Mouse (Mus musculus): Measurements from ENCODE around the gene Atxn10. TPM values are rescaled to one million over a fixed set of nuclear protein-coding genes. Genes with fewer than 3 reads are reported as not detected.

Gene Atxn10
- polyA plus RNA-seq, 1 experiment from 2014 or later, result 307 TPM

DNA sequence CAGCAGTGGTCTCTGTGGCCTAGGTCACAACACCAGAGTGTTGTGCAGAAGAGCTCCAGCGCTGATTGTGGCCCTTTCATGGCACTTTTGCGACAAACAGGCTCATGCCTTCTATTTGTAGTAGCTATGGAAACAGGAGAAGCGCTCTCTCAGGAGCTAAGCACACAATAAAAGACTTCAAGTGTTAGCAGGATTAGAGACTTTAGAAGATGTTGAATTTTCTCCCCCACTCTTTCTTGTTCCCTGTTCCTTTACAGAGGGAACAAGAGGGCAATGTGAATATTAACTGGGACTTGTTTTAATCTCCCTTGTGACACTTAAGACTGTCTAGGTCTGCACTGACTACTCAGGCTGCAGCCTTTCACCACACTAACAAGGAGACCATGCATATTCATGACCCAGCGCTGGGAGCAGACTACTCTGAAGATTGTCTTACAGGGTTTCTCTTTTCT is 122.6 kb downstream of the Atxn10 start:
- H3K36me3 ChIP-seq (ENCODE audit: insufficient read depth, low read length), result peaks cover 19% of the 10 kb centered on the region

DNA sequence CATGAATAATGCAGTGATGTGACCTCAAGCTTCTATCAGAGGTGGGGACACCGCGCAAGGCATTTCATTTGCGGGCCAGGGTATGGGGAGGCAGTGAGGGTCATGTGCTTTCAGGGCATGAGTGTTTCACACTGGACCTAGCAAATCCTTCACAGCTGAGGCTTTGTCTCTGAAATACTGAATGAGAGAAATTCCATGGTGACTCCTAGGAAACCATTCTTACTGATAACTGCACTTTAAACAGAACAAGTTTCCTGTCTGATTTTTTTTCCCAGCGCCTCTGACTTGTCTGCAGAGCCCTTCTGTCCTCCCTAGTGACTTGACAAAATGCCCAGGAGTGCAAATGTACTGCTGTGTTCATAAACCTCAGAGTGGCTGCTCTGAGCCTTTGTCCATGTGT is 125.5 kb downstream of the Atxn10 start:
- Histone ChIP-seq H3K27ac (ENCODE audit: low read length) (no peak overlapping the region), H3K4me2 (replicated peaks; ENCODE audit: low read depth, low read length) (no peak overlapping the region), H3K36me3 (ENCODE audit: insufficient read depth, low read length) (peaks cover 25% of the 10 kb centered on the region), H3K27me3 (ENCODE audit: insufficient read depth, low read length) (no peaks in the 10 kb centered on the region), H3K4me1 (ENCODE audit: insufficient read depth, low read length) (0 out of 2 replicates have a peak, but pooled peaks cover 1% of the 10 kb centered on the region), H3K9me3 (ENCODE audit: low read length) (no peaks in the 10 kb centered on the region), H3K9ac (replicated peaks; ENCODE audit: low read length) (no peak overlapping the region), H3K4me3 (ENCODE audit: low read length) (no peak overlapping the region)
- 86% methylated on average over 4 of the region's 4 CpGs for WGBS
- ATAC-seq (ENCODE audit: low FRiP score, low TSS enrichment), result no peak

More for the DNA sequence above, 122.6 kb downstream of the Atxn10 start:
- Histone ChIP-seq H3K4me2 (replicated peaks; ENCODE audit: low read depth, low read length) (no peak overlapping the region), H3K27me3 (ENCODE audit: insufficient read depth, low read length) (no peaks in the 10 kb centered on the region), H3K4me3 (ENCODE audit: low read length) (no peak overlapping the region), H3K9me3 (ENCODE audit: low read length) (no peaks in the 10 kb centered on the region), H3K27ac (ENCODE audit: low read length) (no peak overlapping the region), H3K9ac (replicated peaks; ENCODE audit: low read length) (no peak overlapping the region), H3K4me1 (ENCODE audit: insufficient read depth, low read length) (0 out of 2 replicates have a peak, but pooled peaks cover 4% of the 10 kb centered on the region)
- WGBS, result 62% methylated on average over 4 of the region's 4 CpGs
- ATAC-seq (ENCODE audit: low FRiP score, low TSS enrichment), result no peak

DNA sequence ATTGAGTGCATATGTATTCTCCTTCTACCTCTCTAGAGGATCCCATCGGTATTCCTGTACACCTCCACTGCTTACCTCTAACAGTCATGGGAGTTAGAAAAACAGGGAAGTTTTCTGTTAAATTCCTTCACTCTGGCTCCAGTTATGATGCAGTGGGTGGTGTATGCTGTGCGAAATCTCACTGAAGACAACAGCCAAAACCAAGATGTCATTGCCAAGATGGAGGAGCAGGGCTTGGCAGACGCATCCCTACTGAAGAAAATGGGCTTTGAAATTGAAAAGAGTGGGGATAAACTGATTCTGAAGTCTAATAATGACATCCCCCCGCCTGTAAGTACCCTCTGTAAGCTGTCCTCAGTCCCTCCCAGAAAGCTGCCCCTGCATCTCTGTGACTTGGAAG is 126.1 kb downstream of the Atxn10 start:
- 94% methylated on average over 4 of the region's 4 CpGs for WGBS
- Histone ChIP-seq H3K4me1 (ENCODE audit: insufficient read depth, low read length) (no peaks in the 10 kb centered on the region), H3K4me3 (ENCODE audit: low read length) (no peak overlapping the region), H3K36me3 (ENCODE audit: insufficient read depth, low read length) (peaks cover 25% of the 10 kb centered on the region), H3K9ac (replicated peaks; ENCODE audit: low read length) (no peak overlapping the region), H3K27me3 (ENCODE audit: insufficient read depth, low read length) (no peaks in the 10 kb centered on the region), H3K4me2 (replicated peaks; ENCODE audit: low read depth, low read length) (no peak overlapping the region), H3K9me3 (ENCODE audit: low read length) (no peaks in the 10 kb centered on the region), H3K27ac (ENCODE audit: low read length) (no peak overlapping the region)
- ATAC-seq (ENCODE audit: low FRiP score, low TSS enrichment), result no peak

DNA sequence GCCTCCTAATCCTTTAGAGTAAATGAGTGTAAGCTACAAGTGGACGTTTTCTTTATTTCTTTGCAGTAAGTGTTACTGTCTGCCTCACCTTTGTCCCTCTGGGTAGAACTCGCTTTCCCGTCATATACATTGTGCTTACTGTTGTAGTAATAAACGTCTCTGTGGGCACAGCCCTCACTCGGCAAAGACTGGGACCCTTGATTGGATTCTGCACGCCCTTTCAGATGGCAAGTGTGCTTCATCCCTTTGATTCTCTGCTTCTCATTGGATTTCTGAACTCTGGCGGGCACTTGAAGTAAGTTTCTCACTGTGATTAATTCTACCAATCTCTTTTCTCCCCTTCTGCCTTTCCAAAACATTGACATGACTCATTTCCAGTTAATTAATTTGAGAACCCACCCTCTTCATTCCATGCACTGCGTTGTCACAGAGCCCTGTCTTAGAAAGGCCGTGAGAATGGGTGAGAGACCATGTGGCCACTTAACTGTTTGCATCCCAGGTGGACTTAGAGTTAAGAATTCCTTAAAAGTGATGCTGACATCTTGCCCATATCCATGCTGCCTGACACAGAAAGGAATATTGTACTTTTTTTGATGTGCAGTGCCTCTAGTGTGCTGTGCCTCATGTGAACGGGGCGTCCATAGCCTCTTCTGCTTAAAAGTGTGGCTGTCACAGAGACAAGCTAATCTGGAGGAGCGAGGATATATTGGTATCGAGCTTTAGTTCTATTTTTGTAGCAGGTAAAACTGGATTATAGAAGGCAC is 127.2 kb downstream of the Atxn10 start:
- Histone ChIP-seq H3K27ac (ENCODE audit: low read length) (no peak overlapping the region), H3K27me3 (ENCODE audit: insufficient read depth, low read length) (no peaks in the 10 kb centered on the region), H3K9me3 (ENCODE audit: low read length) (no peaks in the 10 kb centered on the region), H3K36me3 (ENCODE audit: insufficient read depth, low read length) (peaks cover 26% of the 10 kb centered on the region), H3K9ac (replicated peaks; ENCODE audit: low read length) (no peak overlapping the region), H3K4me1 (ENCODE audit: insufficient read depth, low read length) (no peaks in the 10 kb centered on the region), H3K4me2 (replicated peaks; ENCODE audit: low read depth, low read length) (no peak overlapping the region), H3K4me3 (ENCODE audit: low read length) (no peak overlapping the region)
- ATAC-seq (ENCODE audit: low FRiP score, low TSS enrichment), result no peak
- WGBS, result 70% methylated on average over 13 of the region's 13 CpGs

DNA sequence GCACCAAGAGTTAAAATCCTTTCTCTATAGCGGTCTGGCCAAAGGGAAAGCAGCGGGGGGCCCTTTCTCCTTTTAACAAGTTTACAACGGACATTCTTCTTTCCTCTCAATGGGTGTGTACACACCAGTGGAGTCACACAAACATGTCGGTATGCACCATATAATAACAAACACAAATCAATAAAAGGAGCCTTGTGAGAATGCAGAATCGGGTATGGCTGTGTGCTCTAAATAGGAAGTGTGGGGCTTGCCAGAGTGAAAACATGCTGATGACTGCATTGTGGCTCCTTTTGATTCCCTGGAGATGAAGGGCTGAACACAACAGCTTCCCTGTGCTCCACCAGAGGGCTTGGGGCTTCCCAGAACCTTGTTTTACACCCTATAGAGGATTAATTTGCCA is 128.1 kb downstream of the Atxn10 start:
- ATAC-seq (ENCODE audit: low FRiP score, low TSS enrichment), result no peak
- H3K9ac ChIP-seq (replicated peaks; ENCODE audit: low read length), result no peak overlapping the region
- H3K27ac ChIP-seq (ENCODE audit: low read length), result no peak overlapping the region
- H3K27me3 ChIP-seq (ENCODE audit: insufficient read depth, low read length), result no peaks in the 10 kb centered on the region
- peaks cover 31% of the 10 kb centered on the region for H3K36me3 ChIP-seq (ENCODE audit: insufficient read depth, low read length)
- H3K9me3 ChIP-seq (ENCODE audit: low read length), result no peaks in the 10 kb centered on the region
- 26% methylated on average over 5 of the region's 5 CpGs for WGBS
- H3K4me3 ChIP-seq (ENCODE audit: low read length), result no peak overlapping the region
- peaks cover 7% of the 10 kb centered on the region; the same call in 1 of the 2 replicates for H3K4me1 ChIP-seq (ENCODE audit: insufficient read depth, low read length)
- no peak overlapping the region for H3K4me2 ChIP-seq (replicated peaks; ENCODE audit: low read depth, low read length)

DNA sequence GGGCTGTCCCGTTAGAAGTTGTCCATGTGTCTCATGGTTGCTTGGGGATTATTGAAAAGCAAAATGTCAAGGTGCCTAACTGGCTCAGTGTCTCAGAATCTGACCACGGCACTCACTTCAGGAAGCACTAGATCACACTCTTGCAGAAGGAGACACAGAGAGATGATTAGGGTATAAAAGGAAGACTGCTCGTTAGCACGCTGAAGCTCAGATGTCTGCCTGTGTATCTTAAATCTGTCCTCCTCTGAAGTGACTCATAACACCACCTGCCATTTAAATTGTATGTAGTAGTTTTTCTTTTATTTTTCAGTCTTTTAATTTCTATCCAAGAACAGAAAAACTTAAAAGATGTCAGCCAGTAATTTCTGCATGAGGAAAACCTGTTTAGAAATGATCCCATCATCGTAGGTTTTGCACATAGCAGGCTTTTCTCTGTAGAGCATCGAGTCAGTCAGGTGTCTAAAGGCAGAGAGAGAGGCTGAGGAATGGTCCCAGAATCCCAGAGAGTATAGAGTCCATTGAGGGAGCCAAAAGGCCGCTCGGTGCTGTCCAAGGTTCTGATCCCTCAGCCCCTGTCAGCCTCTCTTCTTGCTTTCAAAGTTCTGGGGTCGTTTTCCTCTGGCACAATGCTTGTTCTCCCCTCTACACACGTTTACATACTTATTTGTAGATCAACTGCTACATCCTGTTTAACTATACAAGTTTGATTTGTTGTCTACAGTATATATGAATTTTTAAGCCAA is 128.9 kb downstream of the Atxn10 start:
- Histone ChIP-seq H3K4me1 (ENCODE audit: insufficient read depth, low read length) (peaks cover 7% of the 10 kb centered on the region; the same call in 1 of the 2 replicates), H3K9ac (replicated peaks; ENCODE audit: low read length) (no peak overlapping the region), H3K9me3 (ENCODE audit: low read length) (no peaks in the 10 kb centered on the region), H3K27me3 (ENCODE audit: insufficient read depth, low read length) (no peaks in the 10 kb centered on the region), H3K4me2 (replicated peaks; ENCODE audit: low read depth, low read length) (no peak overlapping the region), H3K27ac (ENCODE audit: low read length) (no peak overlapping the region), H3K36me3 (ENCODE audit: insufficient read depth, low read length) (peaks cover 31% of the 10 kb centered on the region), H3K4me3 (ENCODE audit: low read length) (no peak overlapping the region)
- ATAC-seq (ENCODE audit: low FRiP score, low TSS enrichment), result no peak
- WGBS, result 59% methylated on average over 10 of the region's 10 CpGs

DNA sequence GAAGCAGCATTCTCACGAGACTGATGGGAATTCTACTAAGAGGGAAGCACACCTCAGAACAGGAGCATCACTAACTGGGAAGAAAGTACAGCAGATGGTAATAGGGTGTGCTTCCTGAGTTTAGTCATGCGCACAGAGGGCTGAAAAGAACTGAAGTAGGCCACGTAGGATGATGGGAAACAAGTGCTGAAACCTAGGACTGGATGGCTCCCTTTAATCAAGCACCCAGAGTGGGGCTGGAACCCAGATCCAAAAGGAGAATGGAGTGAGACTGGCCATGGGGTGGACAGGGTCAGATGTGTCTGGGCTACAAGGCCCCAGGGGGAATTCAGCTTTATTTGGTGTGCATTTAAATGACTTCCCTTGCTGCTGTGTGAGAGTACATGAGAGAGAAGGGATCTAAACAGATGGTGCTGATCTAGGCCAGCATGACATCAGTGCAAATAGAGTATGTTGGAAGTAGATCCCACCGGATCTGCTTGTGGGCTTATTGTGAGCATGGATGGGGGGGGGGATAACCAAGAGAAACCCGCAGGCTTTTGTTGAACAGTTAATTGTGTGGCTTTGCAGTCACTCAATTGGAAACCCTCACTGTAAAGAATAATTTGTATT is 130.5 kb downstream of the Atxn10 start:
- H3K27ac ChIP-seq (ENCODE audit: low read length), result no peak overlapping the region

DNA sequence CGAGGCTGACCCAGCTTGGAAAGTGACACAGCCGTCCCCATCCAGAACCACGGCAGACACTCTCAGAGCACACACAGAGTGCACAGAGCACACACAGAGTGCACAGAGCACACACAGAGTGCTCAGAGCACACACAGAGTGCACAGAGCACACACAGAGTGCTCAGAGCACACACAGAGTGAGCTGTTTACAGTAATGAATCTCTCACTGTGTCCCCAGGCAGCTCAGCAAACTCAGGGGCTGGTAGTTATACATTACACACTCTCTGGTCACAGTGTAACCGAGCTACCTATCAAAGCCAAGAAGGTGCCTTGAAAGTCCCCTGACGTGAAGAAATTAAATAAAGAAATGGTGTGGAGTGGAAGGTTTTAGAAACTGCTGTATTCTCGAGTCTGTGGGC is 133.4 kb downstream of the Atxn10 start:
- H3K4me1 ChIP-seq (ENCODE audit: insufficient read depth, low read length), result peaks cover 7% of the 10 kb centered on the region; the same call in 1 of the 2 replicates
- no peak overlapping the region; the same call in 1 of the 2 replicates for H3K9ac ChIP-seq (replicated peaks; ENCODE audit: low read length)
- peak; percentile 73 for ATAC-seq (ENCODE audit: low FRiP score, low TSS enrichment)
- H3K27me3 ChIP-seq (ENCODE audit: insufficient read depth, low read length), result no peaks in the 10 kb centered on the region
- 0 out of 2 replicates have a peak overlapping the region, but pooled peaks have one; percentile 3 for H3K4me2 ChIP-seq (replicated peaks; ENCODE audit: low read depth, low read length)
- no peaks in the 10 kb centered on the region for H3K9me3 ChIP-seq (ENCODE audit: low read length)
- no peak overlapping the region for H3K4me3 ChIP-seq (ENCODE audit: low read length)
- H3K36me3 ChIP-seq (ENCODE audit: insufficient read depth, low read length), result peaks cover 17% of the 10 kb centered on the region; the same call in 1 of the 2 replicates
- peak overlapping the region; percentile 69 for H3K27ac ChIP-seq (ENCODE audit: low read length)
- 61% methylated on average over 6 of the region's 6 CpGs for WGBS

More for the DNA sequence above, 130.5 kb downstream of the Atxn10 start:
- Histone ChIP-seq H3K4me1 (ENCODE audit: insufficient read depth, low read length) (peaks cover 7% of the 10 kb centered on the region; the same call in 1 of the 2 replicates), H3K36me3 (ENCODE audit: insufficient read depth, low read length) (peaks cover 29% of the 10 kb centered on the region), H3K9ac (replicated peaks; ENCODE audit: low read length) (no peak overlapping the region), H3K4me3 (ENCODE audit: low read length) (no peak overlapping the region), H3K9me3 (ENCODE audit: low read length) (no peaks in the 10 kb centered on the region), H3K27me3 (ENCODE audit: insufficient read depth, low read length) (no peaks in the 10 kb centered on the region), H3K4me2 (replicated peaks; ENCODE audit: low read depth, low read length) (no peak overlapping the region)
- 88% methylated on average over 5 of the region's 5 CpGs for WGBS
- no peak for ATAC-seq (ENCODE audit: low FRiP score, low TSS enrichment)

DNA sequence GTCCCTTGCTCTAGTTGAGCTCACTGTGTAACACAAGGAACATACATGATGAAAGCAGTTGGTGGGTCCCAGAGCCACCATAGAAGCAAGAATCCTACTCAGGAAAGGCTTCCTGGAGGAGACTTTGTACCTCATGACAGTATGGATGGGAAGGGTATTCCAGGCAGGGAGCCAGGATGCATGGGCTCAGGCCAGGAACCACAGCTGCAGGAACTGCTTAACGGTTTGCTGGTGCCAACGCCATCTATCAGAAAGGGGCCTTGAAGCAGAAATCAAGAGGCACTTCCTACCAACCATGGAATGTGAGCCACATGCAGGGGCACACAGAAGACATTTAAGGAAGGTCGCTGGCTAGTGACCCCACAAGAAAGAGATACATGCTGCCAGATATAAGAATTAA is 138.7 kb downstream of the Atxn10 start:
- Histone ChIP-seq H3K27me3 (ENCODE audit: insufficient read depth, low read length) (no peaks in the 10 kb centered on the region), H3K4me3 (ENCODE audit: low read length) (no peak overlapping the region), H3K27ac (ENCODE audit: low read length) (no peak overlapping the region), H3K4me2 (replicated peaks; ENCODE audit: low read depth, low read length) (no peak overlapping the region), H3K9me3 (ENCODE audit: low read length) (no peaks in the 10 kb centered on the region), H3K4me1 (ENCODE audit: insufficient read depth, low read length) (0 out of 2 replicates have a peak, but pooled peaks cover 6% of the 10 kb centered on the region), H3K9ac (replicated peaks; ENCODE audit: low read length) (no peak overlapping the region), H3K36me3 (ENCODE audit: insufficient read depth, low read length) (0 out of 2 replicates have a peak, but pooled peaks cover 2% of the 10 kb centered on the region)
- 73% methylated on average over 3 of the region's 3 CpGs for WGBS
- no peak for ATAC-seq (ENCODE audit: low FRiP score, low TSS enrichment)

Measured in kidney, embryonic 16.5 days (tissue).